Mouse (Mus musculus): ENCODE data around the gene Cinp.

DNA sequence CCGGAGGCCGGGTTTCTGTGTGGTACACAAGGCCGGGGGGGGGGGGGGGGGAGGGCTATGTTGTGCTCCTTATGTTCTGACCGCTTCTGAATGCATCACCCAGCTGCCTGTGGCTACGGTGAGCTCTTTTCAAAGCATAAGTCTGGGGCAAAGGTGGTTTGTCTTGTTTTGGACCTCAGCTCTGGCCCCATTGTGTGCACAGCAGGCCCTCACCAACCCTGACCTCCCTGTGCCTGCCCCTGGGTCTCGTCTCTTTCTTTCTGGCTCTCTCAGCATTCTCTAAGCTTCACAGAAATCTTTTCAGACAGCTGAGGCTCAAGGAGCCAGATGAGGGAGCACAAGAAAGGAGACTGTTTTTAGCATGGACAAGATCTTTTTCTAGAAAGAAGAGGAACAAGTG lies 23.4 kb downstream of the Cinp start:
- no peak for TF ChIP-seq POLR2A (IDR thresholded peaks at IDR 0.05; ENCODE audit: extremely low read depth, insufficient read depth, low read length)
- no peak for TF ChIP-seq CTCF (IDR thresholded peaks at IDR 0.05; ENCODE audit: low read depth, low read length)

Measured in liver, adult 2 months (tissue).